In genomic region chr12:111485046-111485651, GRCm38 (mm10) we compare ENCODE assay signal across 8 mouse cellular contexts. TPM values are rescaled to one million over a fixed set of nuclear protein-coding genes. Genes with fewer than 3 reads are reported as not detected.
A peak's percentile ranks its signal among the peaks of the same experiment; 100 is the strongest.
DNase-seq lines count a peak whose midpoint lies in the region; ATAC-seq and TF ChIP-seq lines count a peak whose summit lies in the region.

No protein-coding gene starts in this region.

- H3K4me1 ChIP-seq in heart, embryonic 12.5 days (replicated peaks), result peaks cover 16% of the 10 kb centered on the region
- H3K4me1 ChIP-seq in cortical plate, adult 2 months (ENCODE audit: control insufficient read depth, insufficient read depth, low read length), result no peaks in the 10 kb centered on the region
- peaks cover 29% of the 10 kb centered on the region for H3K4me1 ChIP-seq in hindbrain, embryonic 13.5 days (replicated peaks)
- H3K4me1 ChIP-seq in midbrain, embryonic 12.5 days, result peaks cover 27% of the 10 kb centered on the region

- DNase-seq in heart, adult 11 months, result no peak
- DNase-seq in left cerebral cortex, adult 11 months (ENCODE audit: low spot score), result no peak
- DNase-seq in thymus, postnatal 36 days, result no peak
- no peak for DNase-seq in spleen, postnatal 14 days (ENCODE audit: low spot score in 2 of 2)

- under 1% methylated on average over 63 of the region's 63 CpGs for WGBS in heart, embryonic 12.5 days
- 2% methylated on average over 63 of the region's 63 CpGs for WGBS in hindbrain, embryonic 13.5 days
- WGBS in midbrain, embryonic 12.5 days, result under 1% methylated on average over 63 of the region's 63 CpGs

- no peak overlapping the region for H3K27ac ChIP-seq in heart, embryonic 12.5 days (ENCODE audit: poor library complexity, severe bottlenecking)
- no peak overlapping the region for H3K27ac ChIP-seq in cortical plate, adult 2 months (ENCODE audit: insufficient read depth, low read length)
- H3K27ac ChIP-seq in hindbrain, embryonic 13.5 days, result no peak overlapping the region
- H3K27ac ChIP-seq in midbrain, embryonic 12.5 days (replicated peaks), result no peak overlapping the region

- TF ChIP-seq POLR2A in cortical plate, adult 2 months (IDR thresholded peaks at IDR 0.05; ENCODE audit: extremely low read depth, insufficient read depth, low read length), result no peak

- H3K9me3 ChIP-seq in heart, embryonic 12.5 days (replicated peaks), result no peaks in the 10 kb centered on the region
- no peaks in the 10 kb centered on the region for H3K9me3 ChIP-seq in hindbrain, embryonic 13.5 days
- no peaks in the 10 kb centered on the region for H3K9me3 ChIP-seq in midbrain, embryonic 12.5 days

- no peak for TF ChIP-seq CTCF in cortical plate, adult 2 months (IDR thresholded peaks at IDR 0.05; ENCODE audit: extremely low read depth, insufficient read depth, low read length)

- peak overlapping the region; percentile 60 for H3K9ac ChIP-seq in heart, embryonic 12.5 days
- peak overlapping the region; percentile 61; the same call in 1 of the 2 replicates for H3K9ac ChIP-seq in hindbrain, embryonic 13.5 days
- peak overlapping the region; percentile 51 for H3K9ac ChIP-seq in midbrain, embryonic 12.5 days (replicated peaks)

- peak overlapping the region; percentile 57 for H3K4me3 ChIP-seq in heart, embryonic 12.5 days
- peak overlapping the region; percentile 19; the same call in 1 of the 2 replicates for H3K4me3 ChIP-seq in cortical plate, adult 2 months (ENCODE audit: insufficient read depth, low read length)
- H3K4me3 ChIP-seq in hindbrain, embryonic 13.5 days, result peak overlapping the region; percentile 42
- peak overlapping the region; percentile 43 for H3K4me3 ChIP-seq in midbrain, embryonic 12.5 days

- no peaks in the 10 kb centered on the region for H3K36me3 ChIP-seq in heart, embryonic 12.5 days
- no peaks in the 10 kb centered on the region for H3K36me3 ChIP-seq in hindbrain, embryonic 13.5 days
- H3K36me3 ChIP-seq in midbrain, embryonic 12.5 days, result no peaks in the 10 kb centered on the region

- H3K27me3 ChIP-seq in heart, embryonic 12.5 days (replicated peaks), result peaks cover 69% of the 10 kb centered on the region
- H3K27me3 ChIP-seq in hindbrain, embryonic 13.5 days, result peaks cover 78% of the 10 kb centered on the region
- H3K27me3 ChIP-seq in midbrain, embryonic 12.5 days, result peaks cover 73% of the 10 kb centered on the region

- H3K4me2 ChIP-seq in heart, embryonic 12.5 days, result peak overlapping the region; percentile 85
- peak overlapping the region; percentile 61 for H3K4me2 ChIP-seq in hindbrain, embryonic 13.5 days
- H3K4me2 ChIP-seq in midbrain, embryonic 12.5 days (replicated peaks), result peak overlapping the region; percentile 62

- ATAC-seq in heart, embryonic 12.5 days (ENCODE audit: insufficient number of reproducible peaks, low FRiP score), result peak; percentile 47
- 0 out of 2 replicates have a peak, but pooled peaks have one; percentile 24 for ATAC-seq in hindbrain, embryonic 13.5 days (ENCODE audit: low FRiP score)
- 0 out of 2 replicates have a peak, but pooled peaks have one; percentile 23 for ATAC-seq in midbrain, embryonic 12.5 days (ENCODE audit: low FRiP score, low read depth)

RNA-seq across cellular contexts. Expression of gene Gm266, which starts 0.5 kb away (rescaled TPM):
- 2.1 and 2.4 TPM in 2 replicates for polyA plus RNA-seq in heart, embryonic 12.5 days (2016; fragmentation: Nextera tagmentation; extraction: Ambion mirVana)
- polyA plus RNA-seq in cortical plate, adult 2 months (2012; rRNA removed), result 6.3 and 9.1 TPM in 2 replicates
- 1.7 and 2.0 TPM in 2 replicates for polyA plus RNA-seq in hindbrain, embryonic 13.5 days (2015; fragmentation: Nextera tagmentation; extraction: Ambion mirVana)
- polyA plus RNA-seq in midbrain, embryonic 12.5 days (2016; fragmentation: Nextera tagmentation; extraction: Ambion mirVana), result 2.3 and 3.5 TPM in 2 replicates

RNA-seq across cellular contexts. Expression of gene Tnfaip2, which starts 42.9 kb away (rescaled TPM):
- polyA plus RNA-seq in heart, embryonic 12.5 days (2016; fragmentation: Nextera tagmentation; extraction: Ambion mirVana), result 7.4 and 12.0 TPM in 2 replicates
- polyA plus RNA-seq in cortical plate, adult 2 months (2012; rRNA removed), result 0.66 and 0.79 TPM in 2 replicates
- 1.6 and 1.8 TPM in 2 replicates for polyA plus RNA-seq in hindbrain, embryonic 13.5 days (2015; fragmentation: Nextera tagmentation; extraction: Ambion mirVana)
- 1.2 and 1.5 TPM in 2 replicates for polyA plus RNA-seq in midbrain, embryonic 12.5 days (2016; fragmentation: Nextera tagmentation; extraction: Ambion mirVana)

RNA-seq across cellular contexts. Expression of gene Eif5, which starts 52.7 kb away (rescaled TPM):
- 510 TPM in 2 replicates for polyA plus RNA-seq in heart, embryonic 12.5 days (2016; fragmentation: Nextera tagmentation; extraction: Ambion mirVana)
- 149 and 160 TPM in 2 replicates for polyA plus RNA-seq in cortical plate, adult 2 months (2012; rRNA removed)
- polyA plus RNA-seq in hindbrain, embryonic 13.5 days (2015; fragmentation: Nextera tagmentation; extraction: Ambion mirVana), result 630 TPM in 2 replicates
- polyA plus RNA-seq in midbrain, embryonic 12.5 days (2016; fragmentation: Nextera tagmentation; extraction: Ambion mirVana), result 692 and 732 TPM in 2 replicates
